Mouse (Mus musculus): ENCODE results near the gene Synpo2. TPM values are rescaled to one million over a fixed set of nuclear protein-coding genes. Genes with fewer than 3 reads are reported as not detected.

Synpo2 gene
- polyA plus RNA-seq, 1 experiment from 2014 or later = 36.8 TPM

- Histone ChIP-seq H3K4me1 (replicated peaks) (no peaks in the 10 kb centered on the region), H3K36me3 (no peaks in the 10 kb centered on the region), H3K4me2 (replicated peaks) (no peak overlapping the region), H3K9me3 (no peaks in the 10 kb centered on the region), H3K27me3 (replicated peaks) (no peaks in the 10 kb centered on the region), H3K9ac (no peak overlapping the region), H3K4me3 (replicated peaks) (no peak overlapping the region), H3K27ac (no peak overlapping the region)
- ATAC-seq = no peak
- 86% methylated on average over 4 of the region's 4 CpGs for WGBS
Measured at GRCm38 (mm10) chr3:123193740-123194139, 42.2 kb downstream of the Synpo2 start.

GRCm38 (mm10) chr3:123191602-123192001, 44.3 kb downstream of the Synpo2 start:
- Histone ChIP-seq H3K9ac (no peak overlapping the region), H3K4me2 (replicated peaks) (no peak overlapping the region), H3K36me3 (no peaks in the 10 kb centered on the region), H3K4me3 (replicated peaks) (no peak overlapping the region), H3K27ac (no peak overlapping the region), H3K9me3 (no peaks in the 10 kb centered on the region), H3K4me1 (replicated peaks) (no peaks in the 10 kb centered on the region; the same call in 1 of the 2 replicates), H3K27me3 (replicated peaks) (no peaks in the 10 kb centered on the region)
- no peak for ATAC-seq

DNA sequence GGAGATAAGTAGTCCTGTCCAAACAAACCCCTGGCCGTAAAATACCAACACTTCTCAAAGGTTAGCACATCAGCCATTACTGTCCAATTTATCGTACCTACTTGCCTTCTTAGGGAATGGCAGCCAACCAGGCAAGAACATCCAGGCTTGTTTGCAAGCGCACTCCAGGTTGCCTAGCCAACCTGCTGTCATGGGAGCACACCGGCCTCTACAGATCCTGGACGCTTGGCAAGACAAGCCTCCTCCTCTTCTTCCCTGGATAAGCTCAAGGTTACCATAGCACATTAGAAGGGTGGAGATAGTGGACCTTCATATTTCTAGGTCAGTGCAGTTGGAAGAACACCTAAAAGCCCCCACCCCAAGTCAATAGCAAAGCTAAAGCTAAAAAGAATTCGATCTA, 45.6 kb downstream of the Synpo2 start:
- no peak overlapping the region for H3K4me2 ChIP-seq (replicated peaks)
- H3K36me3 ChIP-seq = no peaks in the 10 kb centered on the region
- WGBS = 59% methylated on average over 6 of the region's 6 CpGs

GRCm38 (mm10) chr3:123189826-123190225, 46.1 kb downstream of the Synpo2 start:
- no peaks in the 10 kb centered on the region for H3K9me3 ChIP-seq
- no peak overlapping the region for H3K27ac ChIP-seq
- 36% methylated on average over 1 of the region's 1 CpGs for WGBS
- no peak overlapping the region for H3K4me2 ChIP-seq (replicated peaks)
- H3K4me3 ChIP-seq (replicated peaks) = no peak overlapping the region
- no peak overlapping the region for H3K9ac ChIP-seq
- no peaks in the 10 kb centered on the region for H3K36me3 ChIP-seq
- no peaks in the 10 kb centered on the region for H3K27me3 ChIP-seq (replicated peaks)
- ATAC-seq = no peak
- no peaks in the 10 kb centered on the region; the same call in 1 of the 2 replicates for H3K4me1 ChIP-seq (replicated peaks)

More for the DNA sequence above, 45.6 kb downstream of the Synpo2 start:
- Histone ChIP-seq H3K27me3 (replicated peaks) (no peaks in the 10 kb centered on the region), H3K4me1 (replicated peaks) (no peaks in the 10 kb centered on the region; the same call in 1 of the 2 replicates), H3K4me3 (replicated peaks) (no peak overlapping the region), H3K9me3 (no peaks in the 10 kb centered on the region), H3K27ac (no peak overlapping the region), H3K9ac (no peak overlapping the region)
- ATAC-seq = no peak

DNA sequence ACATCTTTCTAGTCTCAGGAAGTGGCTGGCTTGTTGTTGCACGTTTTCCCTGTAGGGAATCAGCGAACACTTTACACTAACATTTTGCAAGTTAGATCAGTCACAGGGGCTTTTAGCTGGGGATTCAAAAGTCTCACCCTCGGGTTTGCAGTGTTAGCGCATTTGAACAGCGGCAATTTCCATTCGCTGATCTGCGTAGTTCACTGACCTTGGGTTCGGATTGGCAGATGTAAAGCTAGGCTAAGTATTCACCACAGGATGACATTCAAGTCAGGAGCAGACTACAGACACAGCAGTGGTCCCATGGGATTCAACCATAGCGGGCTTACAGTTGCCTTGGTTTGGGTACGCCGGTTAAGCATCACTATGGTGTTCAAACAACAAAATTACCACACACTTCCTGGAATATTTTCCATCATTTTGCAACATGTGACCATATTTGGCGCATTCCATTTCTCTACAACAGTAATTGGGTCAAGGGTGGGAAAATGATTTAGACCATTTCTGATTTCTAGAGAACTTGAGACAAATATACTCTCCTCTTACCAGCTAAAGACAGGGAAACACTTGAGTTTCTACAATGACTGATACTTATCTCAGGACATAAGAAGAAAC, 47.2 kb downstream of the Synpo2 start:
- no peak for ATAC-seq
- H3K4me2 ChIP-seq (replicated peaks) = no peak overlapping the region
- H3K9ac ChIP-seq = no peak overlapping the region
- H3K36me3 ChIP-seq = no peaks in the 10 kb centered on the region
- H3K4me3 ChIP-seq (replicated peaks) = no peak overlapping the region
- no peak overlapping the region for H3K27ac ChIP-seq
- H3K4me1 ChIP-seq (replicated peaks) = no peaks in the 10 kb centered on the region; the same call in 1 of the 2 replicates
- H3K27me3 ChIP-seq (replicated peaks) = no peaks in the 10 kb centered on the region
- WGBS = 80% methylated on average over 12 of the region's 12 CpGs
- no peaks in the 10 kb centered on the region for H3K9me3 ChIP-seq

DNA sequence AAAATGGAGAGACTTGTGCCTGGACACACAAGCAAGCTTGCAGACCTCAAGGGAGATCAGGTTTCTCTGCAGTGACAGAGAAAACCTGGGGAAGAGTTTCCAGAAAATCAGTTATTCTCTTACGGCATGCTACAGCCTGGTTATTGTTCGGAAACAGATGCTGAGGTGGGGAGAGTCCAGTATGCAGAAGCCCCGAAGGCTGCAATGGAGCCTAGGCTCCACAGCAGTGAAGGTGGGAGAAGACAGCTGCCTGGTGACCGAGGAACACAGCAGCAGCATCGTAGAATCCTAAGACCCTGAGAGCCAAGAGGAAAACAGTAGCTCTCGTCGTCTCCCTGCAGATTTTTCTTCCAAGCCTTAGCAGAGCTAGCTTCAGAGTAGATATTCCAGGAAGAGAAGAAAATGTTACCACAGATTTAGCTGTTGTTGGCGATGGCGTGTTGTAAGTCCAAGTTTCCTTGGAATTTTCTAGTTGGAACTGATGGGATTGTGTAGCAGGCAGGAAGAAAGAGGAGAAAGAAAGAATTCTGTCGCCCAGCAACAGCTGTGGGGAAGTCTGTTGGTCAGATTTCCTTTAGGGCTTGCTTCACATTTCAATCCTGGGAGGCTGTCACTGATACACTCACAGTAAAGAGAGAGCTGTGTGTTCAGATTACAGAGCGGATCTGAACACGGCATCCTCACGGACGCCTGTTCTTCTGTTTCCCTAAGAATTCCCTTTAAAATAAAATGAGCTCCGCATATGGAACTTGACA, 48.4 kb downstream of the Synpo2 start:
- no peak overlapping the region for H3K9ac ChIP-seq
- H3K9me3 ChIP-seq = no peaks in the 10 kb centered on the region
- WGBS = 63% methylated on average over 15 of the region's 15 CpGs
- H3K4me1 ChIP-seq (replicated peaks) = no peaks in the 10 kb centered on the region; the same call in 1 of the 2 replicates
- H3K4me3 ChIP-seq (replicated peaks) = no peak overlapping the region
- no peak for ATAC-seq
- H3K4me2 ChIP-seq (replicated peaks) = no peak overlapping the region
- peak overlapping the region; percentile 23 for H3K27ac ChIP-seq
- no peaks in the 10 kb centered on the region for H3K36me3 ChIP-seq
- no peaks in the 10 kb centered on the region for H3K27me3 ChIP-seq (replicated peaks)

- peak; percentile 17; the same call in 1 of the 2 replicates for ATAC-seq
Measured at GRCm38 (mm10) chr3:123185238-123185925, 50.6 kb downstream of the Synpo2 start.

DNA sequence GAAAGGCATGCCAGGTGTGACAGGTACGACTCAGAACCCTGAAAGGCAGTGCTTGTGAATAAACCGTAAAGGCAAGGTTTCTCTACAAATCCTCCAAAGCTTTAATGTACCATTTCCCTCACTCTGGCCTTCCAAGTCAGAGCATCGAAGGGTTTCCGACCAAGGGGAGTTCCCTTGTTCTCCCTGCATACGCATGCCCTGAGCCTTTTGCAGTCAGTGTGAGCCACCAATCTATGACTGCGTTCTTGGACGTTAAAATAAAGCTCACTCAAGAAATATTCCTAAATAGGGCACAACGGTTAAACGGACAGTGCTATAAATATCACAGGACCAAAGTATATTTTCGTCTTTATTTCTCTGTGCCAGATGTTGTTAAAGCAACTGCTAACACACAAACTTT, 51.7 kb downstream of the Synpo2 start:
- Histone ChIP-seq H3K27ac (0 out of 2 replicates have a peak overlapping the region, but pooled peaks have one; percentile 7), H3K4me1 (replicated peaks) (no peaks in the 10 kb centered on the region; the same call in 1 of the 2 replicates), H3K27me3 (replicated peaks) (no peaks in the 10 kb centered on the region), H3K9me3 (no peaks in the 10 kb centered on the region), H3K4me3 (replicated peaks) (no peak overlapping the region), H3K9ac (no peak overlapping the region), H3K36me3 (no peaks in the 10 kb centered on the region), H3K4me2 (replicated peaks) (no peak overlapping the region)
- 63% methylated on average over 10 of the region's 10 CpGs for WGBS
- ATAC-seq = 0 out of 2 replicates have a peak, but pooled peaks have one; percentile 34

More at GRCm38 (mm10) chr3:123185238-123185925, 50.6 kb downstream of the Synpo2 start:
- Histone ChIP-seq H3K27ac (peak overlapping the region; percentile 54; the same call in 1 of the 2 replicates), H3K4me2 (replicated peaks) (no peak overlapping the region), H3K36me3 (no peaks in the 10 kb centered on the region), H3K4me3 (replicated peaks) (no peak overlapping the region), H3K4me1 (replicated peaks) (no peaks in the 10 kb centered on the region; the same call in 1 of the 2 replicates), H3K9ac (no peak overlapping the region), H3K9me3 (no peaks in the 10 kb centered on the region), H3K27me3 (replicated peaks) (no peaks in the 10 kb centered on the region)
- WGBS = 57% methylated on average over 10 of the region's 10 CpGs

DNA sequence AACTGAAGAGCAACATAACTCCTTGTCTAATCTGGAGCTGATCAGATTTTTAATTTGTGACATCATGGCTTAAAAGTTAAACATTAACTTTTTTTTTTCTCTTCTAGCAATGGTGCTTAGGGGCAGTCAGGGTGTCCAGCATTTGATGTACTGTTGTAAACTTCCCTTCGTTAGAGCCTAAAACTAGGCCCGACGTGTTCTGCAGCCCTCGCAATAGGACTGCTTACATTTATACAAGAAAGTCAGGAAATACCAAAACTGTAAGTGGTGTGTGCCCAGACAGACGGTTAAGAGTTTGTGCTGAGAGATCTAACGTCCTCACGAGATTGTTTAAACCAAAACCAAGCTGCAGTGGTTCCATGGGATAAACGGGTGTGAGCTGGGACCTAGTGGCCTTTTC, 56.4 kb downstream of the Synpo2 start:
- ATAC-seq = peak; percentile 52
- WGBS = 35% methylated on average over 8 of the region's 8 CpGs
- H3K9ac ChIP-seq = no peak overlapping the region
- H3K4me2 ChIP-seq (replicated peaks) = no peak overlapping the region
- H3K4me3 ChIP-seq (replicated peaks) = no peak overlapping the region
- H3K36me3 ChIP-seq = no peaks in the 10 kb centered on the region
- no peaks in the 10 kb centered on the region for H3K27me3 ChIP-seq (replicated peaks)
- H3K27ac ChIP-seq = peak overlapping the region; percentile 70
- H3K4me1 ChIP-seq (replicated peaks) = peaks cover 13% of the 10 kb centered on the region
- no peaks in the 10 kb centered on the region for H3K9me3 ChIP-seq

DNA sequence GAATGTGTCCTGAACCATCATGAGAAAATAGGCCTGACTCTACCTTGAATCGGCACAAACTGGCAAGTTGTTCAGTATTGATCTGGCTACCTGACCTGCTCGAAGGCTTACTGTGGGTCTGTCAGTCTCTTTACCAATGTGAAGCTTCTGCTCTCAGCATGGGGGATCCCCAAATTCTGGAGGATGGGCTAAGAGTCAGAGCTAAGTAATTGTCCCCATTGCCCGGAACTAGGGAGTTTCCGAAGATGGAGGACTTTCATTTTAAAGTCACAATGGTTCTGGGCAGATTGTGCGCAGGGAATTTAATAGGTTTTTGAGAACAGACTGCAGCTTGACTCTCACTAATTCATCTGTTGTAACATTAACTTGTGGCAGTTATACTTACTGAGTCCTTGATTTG, 56.9 kb downstream of the Synpo2 start:
- 76% methylated on average over 5 of the region's 5 CpGs for WGBS
- H3K27me3 ChIP-seq (replicated peaks) = no peaks in the 10 kb centered on the region
- H3K9me3 ChIP-seq = no peaks in the 10 kb centered on the region
- ATAC-seq = peak; percentile 9; the same call in 1 of the 2 replicates
- H3K36me3 ChIP-seq = no peaks in the 10 kb centered on the region
- peaks cover 15% of the 10 kb centered on the region for H3K4me1 ChIP-seq (replicated peaks)
- no peak overlapping the region for H3K4me2 ChIP-seq (replicated peaks)
- H3K4me3 ChIP-seq (replicated peaks) = no peak overlapping the region
- no peak overlapping the region for H3K9ac ChIP-seq
- peak overlapping the region; percentile 70 for H3K27ac ChIP-seq

DNA sequence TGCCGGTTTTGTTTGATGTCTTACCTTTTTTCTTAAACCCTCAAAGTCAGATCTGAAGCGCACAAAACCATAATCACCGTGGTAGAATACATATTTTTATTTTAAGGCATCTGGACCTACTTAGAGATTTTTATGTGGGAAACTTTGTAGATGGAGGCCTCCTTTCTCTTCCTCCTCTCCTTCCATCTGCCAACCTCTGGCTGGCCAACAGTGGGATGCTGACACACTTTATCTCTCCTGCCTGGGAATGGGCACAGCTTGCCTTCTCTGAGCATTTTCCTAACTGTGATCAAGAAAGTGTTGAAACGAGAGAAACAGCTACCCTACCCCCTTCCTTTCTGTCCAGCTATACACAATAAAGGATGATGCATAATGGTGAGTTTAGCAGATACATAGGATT, 57.5 kb downstream of the Synpo2 start:
- Histone ChIP-seq H3K4me3 (replicated peaks) (no peak overlapping the region), H3K9me3 (no peaks in the 10 kb centered on the region), H3K27ac (no peak overlapping the region; the same call in 1 of the 2 replicates), H3K4me1 (replicated peaks) (peaks cover 16% of the 10 kb centered on the region), H3K27me3 (replicated peaks) (no peaks in the 10 kb centered on the region), H3K4me2 (replicated peaks) (no peak overlapping the region), H3K36me3 (no peaks in the 10 kb centered on the region), H3K9ac (no peak overlapping the region)
- WGBS = 66% methylated on average over 4 of the region's 4 CpGs
- ATAC-seq = no peak
